Mouse (Mus musculus): Measurements from ENCODE around the gene Arhgef1. TPM values are rescaled to one million over a fixed set of nuclear protein-coding genes. Genes with fewer than 3 reads are reported as not detected.

Gene Arhgef1
- polyA plus RNA-seq, 1 experiment from 2014 or later, result 114 TPM

DNA sequence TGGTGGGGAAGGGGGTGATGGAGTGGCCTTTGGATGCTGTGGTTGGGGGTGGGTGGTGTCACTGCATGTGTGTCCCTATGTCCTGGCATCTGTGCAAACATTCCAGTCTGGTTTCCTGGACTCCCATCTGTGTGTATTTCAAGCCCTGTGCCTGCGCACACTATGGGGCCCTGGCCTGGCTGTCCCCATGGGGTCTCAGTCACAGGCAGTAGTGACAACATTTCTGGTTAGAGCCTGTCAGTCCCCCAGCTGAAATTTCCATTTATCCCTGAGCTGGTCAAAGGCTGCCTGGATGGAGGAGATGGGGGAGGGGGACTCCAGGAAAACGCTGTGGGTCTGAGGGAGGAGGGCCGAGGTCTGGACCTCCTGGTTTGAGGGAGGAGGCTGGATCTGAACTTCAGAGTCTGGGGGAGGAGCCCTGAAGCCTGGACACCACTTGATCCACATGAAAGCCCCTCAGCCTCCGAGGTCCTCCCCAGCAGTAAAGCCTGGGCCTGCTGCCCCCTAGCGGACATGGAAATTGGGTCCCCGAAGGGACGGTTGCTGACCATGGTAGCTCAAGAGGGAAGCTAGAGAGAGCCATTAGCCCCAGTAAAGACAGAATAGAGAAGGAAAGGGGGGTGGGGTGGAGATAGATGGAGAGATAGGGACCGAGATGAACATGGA, 47.4 kb downstream of the Arhgef1 start:
- no peak overlapping the region for H3K27ac ChIP-seq
- no peak for ATAC-seq (ENCODE audit: insufficient number of reproducible peaks, insufficient read depth, low FRiP score, low TSS enrichment)
- H3K4me1 ChIP-seq, result peaks cover 9% of the 10 kb centered on the region
- no peak overlapping the region for H3K4me2 ChIP-seq (replicated peaks)
- no peaks in the 10 kb centered on the region for H3K9me3 ChIP-seq
- under 1% methylated on average over 8 of the region's 8 CpGs for WGBS
- no peaks in the 10 kb centered on the region for H3K36me3 ChIP-seq
- H3K27me3 ChIP-seq, result peaks cover 100% of the 10 kb centered on the region
- H3K9ac ChIP-seq, result no peak overlapping the region
- H3K4me3 ChIP-seq, result no peak overlapping the region

DNA sequence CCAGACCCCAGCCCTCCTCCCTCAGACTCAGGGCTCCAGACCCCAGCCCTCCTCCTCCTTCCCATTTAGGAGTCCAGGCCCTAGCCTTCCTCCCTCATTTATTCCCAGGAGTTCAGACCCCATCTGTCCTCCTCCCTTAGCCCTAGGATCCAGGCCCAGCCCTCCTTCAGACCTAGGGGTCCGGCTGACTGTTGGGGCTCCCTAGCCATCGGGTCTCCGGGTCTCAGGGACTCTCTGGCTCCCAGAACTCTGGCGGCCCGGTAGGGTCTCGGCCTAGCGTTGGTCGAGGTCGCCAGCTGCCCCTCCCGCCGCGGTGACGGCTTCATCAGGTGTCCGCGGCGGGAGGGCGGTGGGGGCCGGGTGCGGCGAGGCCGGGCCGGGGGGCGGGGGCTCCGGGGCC, 51.3 kb downstream of the Arhgef1 start:
- Histone ChIP-seq H3K4me3 (peak overlapping the region; percentile 39), H3K27ac (no peak overlapping the region), H3K9me3 (no peaks in the 10 kb centered on the region), H3K36me3 (no peaks in the 10 kb centered on the region), H3K4me1 (peaks cover 13% of the 10 kb centered on the region), H3K27me3 (peaks cover 86% of the 10 kb centered on the region), H3K9ac (peak overlapping the region; percentile 48), H3K4me2 (replicated peaks) (peak overlapping the region; percentile 67)
- WGBS, result 2% methylated on average over 24 of the region's 24 CpGs
- no peak for ATAC-seq (ENCODE audit: insufficient number of reproducible peaks, insufficient read depth, low FRiP score, low TSS enrichment)

DNA sequence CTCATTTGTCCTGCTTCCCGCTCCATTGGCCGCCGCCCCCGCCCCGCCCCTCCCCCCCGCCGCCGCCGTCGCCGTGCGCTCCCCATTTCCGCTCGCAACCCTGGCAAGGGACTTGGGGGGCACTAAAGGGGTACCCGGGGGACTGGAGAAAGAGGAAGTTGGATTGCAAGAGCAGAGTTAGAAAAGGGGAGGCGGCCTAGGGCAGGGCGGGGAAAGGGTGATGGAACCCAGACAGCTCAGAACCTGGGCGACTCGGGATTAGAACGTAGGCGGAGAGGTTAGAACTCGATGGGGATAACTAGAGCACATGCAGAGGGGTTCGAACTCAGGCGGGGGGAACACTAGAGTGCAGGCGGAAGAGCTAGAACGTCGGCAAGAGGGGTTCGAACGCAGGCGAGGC, 51.7 kb downstream of the Arhgef1 start:
- peak overlapping the region; percentile 67 for H3K4me2 ChIP-seq (replicated peaks)
- H3K9ac ChIP-seq, result peak overlapping the region; percentile 48
- under 1% methylated on average over 30 of the region's 30 CpGs for WGBS
- peaks cover 81% of the 10 kb centered on the region for H3K27me3 ChIP-seq
- ATAC-seq (ENCODE audit: insufficient number of reproducible peaks, insufficient read depth, low FRiP score, low TSS enrichment), result no peak
- H3K4me3 ChIP-seq, result peak overlapping the region; percentile 39
- H3K4me1 ChIP-seq, result peaks cover 13% of the 10 kb centered on the region
- no peaks in the 10 kb centered on the region for H3K36me3 ChIP-seq
- H3K9me3 ChIP-seq, result no peaks in the 10 kb centered on the region
- H3K27ac ChIP-seq, result no peak overlapping the region

DNA sequence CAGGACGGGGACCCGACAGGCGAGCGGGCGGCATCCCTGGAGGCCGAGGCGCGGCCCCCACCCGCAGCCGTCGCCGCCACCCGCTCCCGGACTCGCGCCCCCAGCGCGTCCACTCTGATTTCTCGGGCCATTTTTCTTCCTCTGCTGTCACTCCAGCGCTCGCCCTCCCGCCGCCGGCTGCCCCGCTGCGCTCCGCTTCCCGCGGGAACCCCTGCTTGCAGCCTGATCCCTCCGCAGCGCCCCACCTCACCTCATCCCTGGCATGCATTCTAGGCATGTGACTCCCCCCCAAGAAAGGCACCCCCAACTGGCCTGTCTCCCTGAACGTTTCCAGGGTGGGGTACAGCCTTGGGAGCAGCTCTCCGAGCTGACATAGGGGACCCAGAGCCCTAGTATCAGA, 52.5 kb downstream of the Arhgef1 start:
- Histone ChIP-seq H3K27me3 (peaks cover 73% of the 10 kb centered on the region), H3K36me3 (no peaks in the 10 kb centered on the region), H3K4me1 (peaks cover 13% of the 10 kb centered on the region), H3K4me3 (peak overlapping the region; percentile 39), H3K9ac (peak overlapping the region; percentile 25), H3K4me2 (replicated peaks) (peak overlapping the region; percentile 67), H3K27ac (no peak overlapping the region), H3K9me3 (no peaks in the 10 kb centered on the region)
- 2% methylated on average over 21 of the region's 33 CpGs for WGBS
- no peak for ATAC-seq (ENCODE audit: insufficient number of reproducible peaks, insufficient read depth, low FRiP score, low TSS enrichment)

DNA sequence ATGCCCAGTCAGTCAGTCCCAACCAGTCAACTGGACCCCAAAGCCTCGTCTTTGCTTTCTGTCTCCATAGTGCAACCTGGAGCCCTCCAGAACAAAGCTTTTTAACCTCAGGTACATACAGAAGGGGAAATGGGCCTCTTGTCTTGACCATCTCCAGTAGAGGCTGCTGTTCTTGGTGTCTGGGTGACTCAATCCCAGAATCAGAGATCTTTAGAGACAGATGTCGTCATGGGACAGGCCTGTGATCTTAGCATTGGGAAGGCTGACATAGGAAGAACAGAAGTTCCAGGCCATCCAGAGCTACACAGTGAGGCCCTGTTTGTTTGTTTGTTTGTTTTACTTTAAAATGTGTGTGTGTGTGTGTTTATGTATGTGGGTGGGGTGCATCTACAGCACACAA, 61.6 kb downstream of the Arhgef1 start:
- H3K27ac ChIP-seq, result no peak overlapping the region
- H3K4me1 ChIP-seq, result no peaks in the 10 kb centered on the region
- no peak overlapping the region for H3K4me3 ChIP-seq
- no peak overlapping the region for H3K9ac ChIP-seq
- no peaks in the 10 kb centered on the region for H3K9me3 ChIP-seq
- H3K27me3 ChIP-seq, result no peaks in the 10 kb centered on the region
- no peaks in the 10 kb centered on the region for H3K36me3 ChIP-seq
- no peak for ATAC-seq (ENCODE audit: insufficient number of reproducible peaks, insufficient read depth, low FRiP score, low TSS enrichment)
- H3K4me2 ChIP-seq (replicated peaks), result no peak overlapping the region
- 80% methylated on average over 2 of the region's 2 CpGs for WGBS

DNA sequence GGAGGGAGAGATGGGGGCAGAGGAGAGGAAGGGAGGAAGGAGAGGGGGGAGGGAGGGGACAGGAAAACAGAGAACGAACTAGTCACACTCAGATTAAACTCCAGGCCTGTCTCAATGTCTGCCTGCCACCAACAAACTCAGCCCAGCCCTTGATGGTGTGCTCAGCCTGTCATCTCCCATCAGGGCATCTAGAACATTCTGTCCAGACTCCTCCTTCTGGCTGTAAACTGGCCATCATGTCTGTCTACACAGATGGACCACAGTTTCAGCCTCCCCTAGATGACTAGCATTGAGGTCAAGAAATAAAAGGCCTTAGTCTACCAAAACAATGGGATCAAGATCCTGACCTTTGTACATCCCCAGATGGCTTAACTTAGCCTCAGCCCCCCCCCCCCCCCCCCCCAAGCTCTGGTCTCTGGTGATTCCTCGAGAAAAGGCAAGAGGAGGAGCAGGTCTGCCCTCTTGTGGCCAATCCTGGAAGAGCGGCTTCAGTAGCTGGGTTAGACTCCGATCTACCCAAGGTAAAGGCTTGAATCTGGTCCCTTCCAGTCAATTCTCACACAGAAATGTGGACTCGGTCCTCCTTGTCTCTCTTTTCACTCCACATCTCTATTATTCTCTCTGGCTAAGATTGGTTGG, 62.3 kb downstream of the Arhgef1 start:
- WGBS, result 4% methylated on average over 5 of the region's 5 CpGs
- H3K9ac ChIP-seq, result no peak overlapping the region
- no peak for ATAC-seq (ENCODE audit: insufficient number of reproducible peaks, insufficient read depth, low FRiP score, low TSS enrichment)
- no peak overlapping the region for H3K27ac ChIP-seq
- no peaks in the 10 kb centered on the region for H3K36me3 ChIP-seq
- H3K4me2 ChIP-seq (replicated peaks), result no peak overlapping the region
- H3K9me3 ChIP-seq, result no peaks in the 10 kb centered on the region
- H3K4me3 ChIP-seq, result no peak overlapping the region
- H3K27me3 ChIP-seq, result no peaks in the 10 kb centered on the region
- no peaks in the 10 kb centered on the region for H3K4me1 ChIP-seq

DNA sequence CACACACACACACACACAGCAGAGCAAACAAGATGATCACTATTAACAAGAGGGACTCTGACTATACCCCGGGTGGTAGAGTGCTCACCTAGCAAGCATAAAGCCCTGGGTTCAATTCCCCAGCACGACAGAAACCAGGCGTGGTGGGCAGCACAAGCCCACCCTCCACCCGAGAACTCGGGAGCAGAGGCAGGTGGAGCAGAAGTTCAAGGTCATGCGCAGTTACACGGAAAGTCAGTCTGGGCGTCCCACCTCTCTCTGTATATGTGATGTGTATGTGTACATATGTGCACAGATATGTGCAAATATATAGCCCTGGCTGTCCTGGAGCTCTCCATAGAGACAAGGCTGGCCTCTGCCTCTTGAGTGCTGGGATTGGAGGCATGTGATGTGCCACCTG, 65.3 kb downstream of the Arhgef1 start:
- Histone ChIP-seq H3K9ac (no peak overlapping the region), H3K9me3 (no peaks in the 10 kb centered on the region), H3K4me2 (replicated peaks) (no peak overlapping the region), H3K4me1 (peaks cover 8% of the 10 kb centered on the region; the same call in 1 of the 2 replicates), H3K27me3 (no peaks in the 10 kb centered on the region), H3K4me3 (no peak overlapping the region), H3K36me3 (no peaks in the 10 kb centered on the region), H3K27ac (no peak overlapping the region)
- WGBS, result 85% methylated on average over 8 of the region's 8 CpGs
- ATAC-seq (ENCODE audit: insufficient number of reproducible peaks, insufficient read depth, low FRiP score, low TSS enrichment), result no peak

DNA sequence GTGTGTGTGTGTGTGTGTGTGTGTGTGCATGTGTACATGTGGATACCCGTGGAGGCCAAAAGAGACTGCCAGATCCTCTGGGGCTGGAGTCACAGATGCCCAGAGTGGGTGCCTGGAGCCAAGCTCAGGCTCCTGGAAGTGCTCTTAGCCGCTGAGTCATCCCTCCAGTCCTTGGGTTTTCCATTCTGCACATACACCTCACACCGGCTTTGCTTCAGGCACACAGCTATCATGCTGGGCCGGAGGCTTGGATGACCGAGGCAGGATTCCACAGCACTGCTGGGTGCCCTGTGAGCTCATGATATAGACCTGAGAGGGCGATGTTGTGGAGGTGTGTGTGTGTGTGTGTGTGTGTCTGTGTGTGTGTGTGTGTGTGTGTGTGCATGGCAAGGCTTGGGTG, 65.8 kb downstream of the Arhgef1 start:
- H3K27me3 ChIP-seq, result no peaks in the 10 kb centered on the region
- H3K4me2 ChIP-seq (replicated peaks), result no peak overlapping the region
- H3K27ac ChIP-seq, result no peak overlapping the region
- H3K4me3 ChIP-seq, result no peak overlapping the region
- no peak overlapping the region for H3K9ac ChIP-seq
- WGBS, result 79% methylated on average over 6 of the region's 6 CpGs
- H3K4me1 ChIP-seq, result peaks cover 8% of the 10 kb centered on the region; the same call in 1 of the 2 replicates
- H3K36me3 ChIP-seq, result no peaks in the 10 kb centered on the region
- ATAC-seq (ENCODE audit: insufficient number of reproducible peaks, insufficient read depth, low FRiP score, low TSS enrichment), result no peak
- no peaks in the 10 kb centered on the region for H3K9me3 ChIP-seq

DNA sequence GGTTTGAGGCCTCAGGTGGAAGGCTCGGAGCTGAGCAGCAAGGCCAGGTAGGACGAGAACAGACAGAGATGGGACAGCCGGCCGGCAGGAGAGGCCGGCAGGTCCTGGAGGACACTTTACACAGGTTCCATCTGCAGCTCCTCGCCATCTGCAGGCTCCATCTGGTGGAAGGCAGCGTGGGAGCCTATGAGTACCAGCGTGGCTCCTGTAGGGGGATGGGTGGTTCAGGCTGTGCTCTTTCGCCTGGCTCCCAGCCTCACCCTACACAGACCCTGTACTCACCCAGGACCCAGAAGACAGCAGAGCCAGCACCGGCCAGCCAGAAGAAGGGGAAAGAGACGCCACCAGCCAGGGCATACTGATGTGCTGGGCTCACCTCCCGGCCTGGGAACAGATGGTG, 67.1 kb downstream of the Arhgef1 start:
- Histone ChIP-seq H3K36me3 (no peaks in the 10 kb centered on the region), H3K27me3 (no peaks in the 10 kb centered on the region), H3K9me3 (no peaks in the 10 kb centered on the region), H3K4me2 (replicated peaks) (no peak overlapping the region), H3K27ac (no peak overlapping the region), H3K4me3 (no peak overlapping the region), H3K4me1 (peaks cover 8% of the 10 kb centered on the region; the same call in 1 of the 2 replicates), H3K9ac (no peak overlapping the region)
- no peak for ATAC-seq (ENCODE audit: insufficient number of reproducible peaks, insufficient read depth, low FRiP score, low TSS enrichment)
- 66% methylated on average over 12 of the region's 12 CpGs for WGBS

DNA sequence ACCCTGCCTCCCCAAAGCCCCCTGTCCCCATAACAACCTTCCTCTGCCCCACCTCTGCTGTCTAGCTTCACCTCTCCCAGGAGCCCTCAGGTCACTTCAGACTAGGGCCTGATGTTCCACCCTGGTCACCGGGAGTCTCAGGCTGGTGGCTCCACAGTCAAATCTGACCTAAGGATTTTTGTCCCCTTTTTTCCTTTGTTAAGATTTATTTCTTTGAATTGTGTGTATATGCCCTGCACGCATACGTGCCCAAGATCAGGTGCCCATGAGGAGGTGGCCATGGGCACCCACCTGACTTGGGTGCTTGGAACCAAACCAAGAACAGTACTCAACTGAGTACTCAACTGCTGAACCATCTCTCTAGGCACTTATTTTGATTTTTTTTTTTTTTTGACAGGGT, 67.6 kb downstream of the Arhgef1 start:
- WGBS, result 98% methylated on average over 3 of the region's 3 CpGs
- no peak overlapping the region for H3K4me3 ChIP-seq

DNA sequence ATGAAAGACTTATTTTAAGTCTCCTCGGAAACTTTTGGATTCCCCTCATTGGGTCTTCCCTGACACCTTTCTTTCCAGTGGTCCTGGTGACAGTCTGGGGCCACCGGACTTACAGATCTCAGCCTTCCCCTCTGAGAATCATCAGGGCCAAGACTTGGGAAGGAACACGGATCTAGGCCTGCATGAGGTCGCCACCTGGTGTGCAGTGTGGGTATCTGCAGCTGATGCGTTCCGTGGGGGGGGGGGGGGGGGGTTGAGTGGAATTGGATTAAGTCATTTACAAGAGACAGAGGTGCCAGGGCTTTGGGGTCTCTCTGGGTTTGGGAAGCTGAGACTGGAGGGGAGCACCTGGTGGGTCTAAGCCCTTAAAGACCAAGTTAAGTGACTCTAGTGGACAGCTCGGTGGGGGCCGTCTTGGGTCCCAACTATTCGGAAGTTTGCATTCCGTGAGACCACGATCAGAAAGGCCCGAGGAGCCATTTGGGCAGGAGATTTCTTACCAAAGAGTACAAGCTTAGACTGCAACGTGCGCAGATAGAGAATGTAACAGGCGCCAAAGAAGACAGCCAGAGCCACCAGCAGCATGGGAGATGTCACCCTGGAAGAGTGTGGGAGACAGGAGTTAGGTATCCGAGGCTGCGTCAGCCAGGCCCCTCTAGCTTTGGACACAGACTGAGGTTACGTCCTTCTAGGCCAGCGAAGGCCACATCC, 68.7 kb downstream of the Arhgef1 start:
- H3K27ac ChIP-seq, result peak overlapping the region; percentile 67
- H3K27me3 ChIP-seq, result no peaks in the 10 kb centered on the region
- H3K4me1 ChIP-seq, result peaks cover 8% of the 10 kb centered on the region; the same call in 1 of the 2 replicates
- no peak; the same call in 1 of the 2 replicates for ATAC-seq (ENCODE audit: insufficient number of reproducible peaks, insufficient read depth, low FRiP score, low TSS enrichment)
- H3K4me2 ChIP-seq (replicated peaks), result peak overlapping the region; percentile 72
- H3K9me3 ChIP-seq, result no peaks in the 10 kb centered on the region
- H3K9ac ChIP-seq, result peak overlapping the region; percentile 77; the same call in 1 of the 2 replicates
- H3K36me3 ChIP-seq, result no peaks in the 10 kb centered on the region
- WGBS, result 8% methylated on average over 19 of the region's 19 CpGs
- H3K4me3 ChIP-seq, result peak overlapping the region; percentile 77

More for the DNA sequence above, 67.6 kb downstream of the Arhgef1 start:
- H3K36me3 ChIP-seq, result no peaks in the 10 kb centered on the region
- H3K4me2 ChIP-seq (replicated peaks), result no peak overlapping the region
- ATAC-seq (ENCODE audit: insufficient number of reproducible peaks, insufficient read depth, low FRiP score, low TSS enrichment), result no peak
- H3K4me1 ChIP-seq, result peaks cover 8% of the 10 kb centered on the region; the same call in 1 of the 2 replicates
- no peaks in the 10 kb centered on the region for H3K27me3 ChIP-seq
- no peaks in the 10 kb centered on the region for H3K9me3 ChIP-seq
- no peak overlapping the region for H3K9ac ChIP-seq
- H3K27ac ChIP-seq, result no peak overlapping the region
